Mouse (Mus musculus): ENCODE data around the gene Klhl10. TPM values are rescaled to one million over a fixed set of nuclear protein-coding genes. Genes with fewer than 3 reads are reported as not detected.

Gene Klhl10
- polyA plus RNA-seq, 1 experiment from 2014 or later, result 0.56 TPM

DNA sequence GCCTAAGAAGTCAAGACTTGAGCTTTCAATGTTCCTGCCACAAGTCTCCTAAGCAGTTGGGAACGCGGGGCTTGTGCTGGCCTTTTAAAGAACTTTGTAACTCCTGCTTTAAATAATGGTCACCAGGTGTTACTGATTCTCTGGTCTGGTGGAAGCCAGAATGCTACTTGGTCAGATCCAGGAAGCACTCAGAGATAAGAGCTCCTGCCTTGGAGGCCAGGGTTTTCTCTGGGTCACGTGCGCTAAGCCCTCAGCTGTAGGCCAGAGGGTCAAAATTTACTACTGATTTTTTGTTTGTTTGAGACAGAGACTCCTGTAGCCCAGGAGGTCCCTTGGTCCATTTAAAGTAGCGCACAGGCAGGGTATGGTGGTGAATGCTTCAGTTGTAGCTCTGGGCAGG is 9.7 kb upstream of the Klhl10 start:
- no peak for ATAC-seq (ENCODE audit: borderline replicate concordance, extremely low read depth, low FRiP score, low TSS enrichment)
- H3K27ac ChIP-seq, result no peak overlapping the region
- WGBS, result 74% methylated on average over 5 of the region's 5 CpGs
- no peaks in the 10 kb centered on the region for H3K9me3 ChIP-seq
- H3K4me3 ChIP-seq, result no peak overlapping the region
- H3K9ac ChIP-seq, result no peak overlapping the region
- 0 out of 2 replicates have a peak, but pooled peaks cover 4% of the 10 kb centered on the region for H3K4me1 ChIP-seq
- peaks cover 46% of the 10 kb centered on the region for H3K36me3 ChIP-seq
- no peak overlapping the region for H3K4me2 ChIP-seq
- H3K27me3 ChIP-seq, result no peaks in the 10 kb centered on the region

DNA sequence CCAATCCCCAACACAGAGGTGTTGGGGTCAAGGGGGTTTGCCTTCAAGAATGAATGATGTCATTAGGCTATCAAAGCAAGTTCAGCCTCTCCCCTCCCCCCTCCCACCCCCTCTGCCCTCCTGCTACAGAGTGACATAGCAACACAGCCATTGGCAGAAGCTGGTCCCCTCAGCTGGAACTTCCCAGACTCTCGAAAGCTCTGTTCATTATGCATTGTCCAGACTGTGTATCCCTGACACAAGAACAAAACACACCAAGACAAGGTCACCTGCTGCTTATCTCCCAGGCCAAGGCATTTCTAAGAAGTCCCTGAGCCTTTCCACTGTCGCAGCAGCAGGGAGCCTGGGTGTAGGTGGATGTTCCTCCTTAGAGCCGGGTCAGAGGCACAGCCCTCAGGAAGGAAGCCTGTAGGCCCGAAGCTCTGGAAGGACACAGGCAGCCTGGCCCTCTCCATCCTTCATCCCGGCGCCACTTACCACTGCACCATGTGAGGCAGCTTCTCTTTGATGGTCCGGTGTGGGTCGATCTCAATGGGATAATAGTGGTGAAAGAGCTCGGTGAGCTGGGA is 6.0 kb upstream of the Klhl10 start:
- no peaks in the 10 kb centered on the region for H3K9me3 ChIP-seq

GRCm38 (mm10) chr11:100437901-100438300 is 3.8 kb upstream of the Klhl10 start:
- Histone ChIP-seq H3K9ac (no peak overlapping the region), H3K4me2 (no peak overlapping the region), H3K27me3 (no peaks in the 10 kb centered on the region), H3K4me3 (no peak overlapping the region), H3K4me1 (peaks cover 14% of the 10 kb centered on the region), H3K9me3 (no peaks in the 10 kb centered on the region), H3K36me3 (peaks cover 33% of the 10 kb centered on the region), H3K27ac (no peak overlapping the region)
- 89% methylated on average over 1 of the region's 1 CpGs for WGBS
- ATAC-seq (ENCODE audit: borderline replicate concordance, extremely low read depth, low FRiP score, low TSS enrichment), result no peak

More for the DNA sequence above, 6.0 kb upstream of the Klhl10 start:
- no peak overlapping the region for H3K4me3 ChIP-seq
- no peak overlapping the region for H3K27ac ChIP-seq
- 88% methylated on average over 9 of the region's 9 CpGs for WGBS
- H3K4me2 ChIP-seq, result no peak overlapping the region
- H3K27me3 ChIP-seq, result no peaks in the 10 kb centered on the region
- peaks cover 11% of the 10 kb centered on the region for H3K4me1 ChIP-seq
- H3K9ac ChIP-seq, result no peak overlapping the region
- no peak for ATAC-seq (ENCODE audit: borderline replicate concordance, extremely low read depth, low FRiP score, low TSS enrichment)
- H3K36me3 ChIP-seq, result peaks cover 38% of the 10 kb centered on the region

GRCm38 (mm10) chr11:100440691-100441522 is 810 bp upstream of the Klhl10 start:
- Histone ChIP-seq H3K4me3 (peak overlapping the region; percentile 79), H3K27ac (peak overlapping the region; percentile 62), H3K4me2 (peak overlapping the region; percentile 78), H3K9me3 (no peaks in the 10 kb centered on the region), H3K27me3 (no peaks in the 10 kb centered on the region), H3K36me3 (peaks cover 17% of the 10 kb centered on the region), H3K4me1 (peaks cover 14% of the 10 kb centered on the region), H3K9ac (peak overlapping the region; percentile 77)
- WGBS, result 2% methylated on average over 52 of the region's 52 CpGs
- ATAC-seq (ENCODE audit: borderline replicate concordance, extremely low read depth, low FRiP score, low TSS enrichment), result peak; percentile 97

DNA sequence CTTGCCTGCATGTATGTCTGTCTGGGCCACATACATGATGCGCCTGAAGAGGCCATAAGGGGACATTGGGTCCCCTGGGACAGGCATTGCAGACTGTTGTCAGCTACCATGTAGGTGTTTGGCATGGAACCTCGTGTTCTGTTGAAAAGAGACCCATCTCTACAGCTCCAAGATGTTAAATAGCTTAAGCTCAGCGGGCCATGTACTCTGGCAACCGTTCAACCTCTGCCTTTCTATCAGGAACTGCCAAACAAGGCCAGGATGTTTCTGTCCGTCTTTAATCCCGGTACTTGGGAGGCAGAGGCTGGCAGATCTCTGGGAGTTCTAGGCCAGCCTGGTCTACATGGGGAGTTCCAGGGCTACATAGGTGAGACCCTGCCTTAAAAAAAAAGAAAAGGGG is 908 bp downstream of the Klhl10 start:
- Histone ChIP-seq H3K36me3 (peaks cover 4% of the 10 kb centered on the region; the same call in 1 of the 2 replicates), H3K27ac (no peak overlapping the region), H3K9ac (no peak overlapping the region), H3K9me3 (no peaks in the 10 kb centered on the region), H3K4me1 (peaks cover 14% of the 10 kb centered on the region), H3K27me3 (no peaks in the 10 kb centered on the region), H3K4me2 (no peak overlapping the region), H3K4me3 (no peak overlapping the region)
- 78% methylated on average over 6 of the region's 6 CpGs for WGBS
- ATAC-seq (ENCODE audit: borderline replicate concordance, extremely low read depth, low FRiP score, low TSS enrichment), result no peak

DNA sequence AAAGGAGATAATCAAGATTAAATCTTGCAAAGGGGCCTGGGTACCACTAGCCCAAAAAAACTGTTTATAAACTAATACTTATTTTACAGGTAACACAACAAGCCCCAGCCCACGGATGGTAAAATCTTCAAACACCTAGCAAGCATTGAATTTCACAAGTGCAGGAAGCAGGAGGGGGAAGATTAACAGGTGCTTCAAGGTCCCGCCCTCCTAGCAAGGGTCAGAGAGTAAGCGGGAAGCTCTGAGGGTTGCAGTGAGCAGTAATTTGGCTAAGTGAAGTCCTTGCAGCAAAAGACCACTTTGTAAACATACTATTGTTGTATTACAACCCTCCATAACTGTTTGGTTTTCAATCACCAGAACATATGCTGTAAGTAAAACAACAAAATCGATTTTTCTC is 15.5 kb downstream of the Klhl10 start:
- Histone ChIP-seq H3K9ac (no peak overlapping the region), H3K27me3 (no peaks in the 10 kb centered on the region), H3K4me3 (no peak overlapping the region)

GRCm38 (mm10) chr11:100457711-100458110 is 16.0 kb downstream of the Klhl10 start:
- no peak for ATAC-seq (ENCODE audit: borderline replicate concordance, extremely low read depth, low FRiP score, low TSS enrichment)

More for the DNA sequence above, 15.5 kb downstream of the Klhl10 start:
- H3K4me2 ChIP-seq, result no peak overlapping the region
- H3K9me3 ChIP-seq, result no peaks in the 10 kb centered on the region
- H3K27ac ChIP-seq, result peak overlapping the region; percentile 20
- no peak for ATAC-seq (ENCODE audit: borderline replicate concordance, extremely low read depth, low FRiP score, low TSS enrichment)
- 50% methylated on average over 4 of the region's 4 CpGs for whole genome bisulfite sequencing
- peaks cover 6% of the 10 kb centered on the region; the same call in 1 of the 2 replicates for H3K4me1 ChIP-seq
- H3K36me3 ChIP-seq, result peaks cover 12% of the 10 kb centered on the region; the same call in 1 of the 2 replicates

GRCm38 (mm10) chr11:100462699-100463098 is 21.0 kb downstream of the Klhl10 start:
- ATAC-seq (ENCODE audit: borderline replicate concordance, extremely low read depth, low FRiP score, low TSS enrichment), result no peak

More at GRCm38 (mm10) chr11:100457711-100458110, 16.0 kb downstream of the Klhl10 start:
- Histone ChIP-seq H3K36me3 (peaks cover 16% of the 10 kb centered on the region; the same call in 1 of the 2 replicates), H3K4me3 (no peak overlapping the region), H3K9ac (no peak overlapping the region), H3K4me2 (no peak overlapping the region), H3K27ac (peak overlapping the region; percentile 20), H3K9me3 (no peaks in the 10 kb centered on the region), H3K4me1 (peaks cover 6% of the 10 kb centered on the region; the same call in 1 of the 2 replicates), H3K27me3 (no peaks in the 10 kb centered on the region)
- WGBS, result 53% methylated on average over 5 of the region's 5 CpGs

DNA sequence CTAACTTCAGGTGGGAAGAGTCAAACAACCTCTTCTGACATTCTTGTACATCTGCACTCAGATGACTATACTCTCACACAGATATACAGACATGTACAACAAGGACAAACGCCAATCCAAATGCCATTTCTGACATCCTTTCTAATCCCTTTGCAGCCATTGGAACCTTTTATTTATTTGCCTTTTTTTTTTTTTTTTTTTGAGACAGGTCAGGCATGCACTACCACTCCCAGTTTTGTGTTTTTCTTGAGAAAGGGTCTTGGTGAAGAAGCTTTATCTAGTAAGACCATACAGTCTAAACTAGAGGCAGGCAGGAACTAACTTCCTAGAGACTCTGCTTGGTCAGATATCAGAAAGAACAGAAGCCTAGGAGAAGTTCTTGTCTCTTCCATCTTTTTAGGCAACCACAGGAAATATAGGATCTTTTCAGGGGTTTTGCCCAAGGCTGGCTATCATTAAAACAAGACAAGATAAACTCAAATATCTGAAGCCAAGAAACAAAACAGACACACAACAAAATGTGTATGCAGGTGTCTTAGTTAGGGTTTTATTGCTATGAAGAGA is 23.6 kb downstream of the Klhl10 start:
- no peak for ATAC-seq (ENCODE audit: borderline replicate concordance, extremely low read depth, low FRiP score, low TSS enrichment)
- Histone ChIP-seq H3K27ac (no peak overlapping the region), H3K4me1 (peaks cover 7% of the 10 kb centered on the region; the same call in 1 of the 2 replicates), H3K9me3 (no peaks in the 10 kb centered on the region), H3K27me3 (no peaks in the 10 kb centered on the region), H3K9ac (no peak overlapping the region), H3K36me3 (peaks cover 21% of the 10 kb centered on the region), H3K4me3 (no peak overlapping the region), H3K4me2 (no peak overlapping the region)
- WGBS, result 86% methylated on average over 1 of the region's 1 CpGs

More at GRCm38 (mm10) chr11:100462699-100463098, 21.0 kb downstream of the Klhl10 start:
- H3K9ac ChIP-seq, result no peak overlapping the region
- H3K9me3 ChIP-seq, result no peaks in the 10 kb centered on the region
- H3K27ac ChIP-seq, result no peak overlapping the region
- H3K4me2 ChIP-seq, result no peak overlapping the region
- H3K36me3 ChIP-seq, result peaks cover 21% of the 10 kb centered on the region
- peaks cover 6% of the 10 kb centered on the region; the same call in 1 of the 2 replicates for H3K4me1 ChIP-seq
- WGBS, result 90% methylated on average over 10 of the region's 10 CpGs
- no peaks in the 10 kb centered on the region for H3K27me3 ChIP-seq
- H3K4me3 ChIP-seq, result no peak overlapping the region

DNA sequence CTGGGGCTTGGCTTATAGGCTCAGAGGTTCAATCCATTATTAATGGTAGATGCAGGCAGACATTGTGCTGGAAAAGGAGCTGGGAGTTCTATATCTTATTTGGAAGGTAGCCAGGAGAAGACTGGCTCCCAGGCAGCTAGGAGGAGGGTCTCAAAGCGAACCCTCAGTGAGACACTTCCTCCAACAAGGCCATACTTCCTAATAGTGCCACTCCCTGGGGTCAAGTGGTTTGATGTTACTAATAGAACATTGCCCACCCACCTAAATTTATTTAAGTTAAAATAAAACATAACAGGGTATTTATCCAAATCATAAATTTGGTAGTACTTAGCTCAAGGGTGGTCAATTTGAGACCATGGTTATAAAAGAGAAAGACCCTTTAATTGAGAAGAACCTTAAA is 24.1 kb downstream of the Klhl10 start:
- H3K4me3 ChIP-seq, result no peak overlapping the region
- H3K27me3 ChIP-seq, result no peaks in the 10 kb centered on the region
- H3K9ac ChIP-seq, result no peak overlapping the region
- no peak overlapping the region for H3K27ac ChIP-seq
- H3K9me3 ChIP-seq, result no peaks in the 10 kb centered on the region
- H3K36me3 ChIP-seq, result peaks cover 21% of the 10 kb centered on the region
- no peak for ATAC-seq (ENCODE audit: borderline replicate concordance, extremely low read depth, low FRiP score, low TSS enrichment)
- WGBS, result 40% methylated on average over 1 of the region's 1 CpGs
- H3K4me1 ChIP-seq, result peaks cover 12% of the 10 kb centered on the region
- H3K4me2 ChIP-seq, result no peak overlapping the region

DNA sequence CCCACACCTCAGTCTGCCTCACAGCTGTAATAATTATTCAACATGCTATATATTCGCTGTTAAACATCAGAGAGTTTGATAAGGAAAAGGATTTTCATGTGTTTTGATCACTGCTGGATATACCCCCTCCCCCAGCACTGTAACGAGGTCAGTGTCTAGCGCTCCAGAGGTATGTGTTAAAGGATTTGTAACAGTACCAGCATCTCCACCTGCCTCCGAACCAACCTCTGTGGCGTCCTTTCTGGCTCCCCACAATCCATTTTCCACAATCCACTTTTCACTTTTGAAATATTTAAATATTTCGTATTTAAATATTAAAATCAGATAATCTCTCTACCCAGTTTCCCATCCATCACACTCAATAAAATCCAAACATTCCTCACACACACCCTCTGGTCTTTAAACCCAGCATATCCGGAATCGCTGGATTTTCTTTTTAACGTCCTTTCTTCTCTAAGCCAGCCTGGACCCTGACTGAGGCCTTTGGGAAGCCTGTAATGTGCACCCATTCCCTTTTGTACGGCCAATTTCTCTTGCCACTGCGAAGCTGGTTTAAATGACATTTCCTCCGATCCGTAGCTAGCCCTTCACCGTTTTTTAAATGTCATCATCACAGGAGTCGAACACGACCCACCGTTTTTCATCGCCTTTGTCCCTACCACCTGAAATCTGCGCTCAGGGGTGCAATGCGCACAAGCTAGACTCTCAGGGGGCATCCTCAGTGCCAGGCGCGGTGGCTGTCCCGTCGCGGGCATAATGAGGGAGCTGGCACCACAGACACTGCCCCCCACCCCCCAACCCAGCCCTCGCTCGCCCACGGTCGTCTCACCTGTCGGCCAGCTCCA is 29.9 kb downstream of the Klhl10 start:
- Histone ChIP-seq H3K9me3 (no peaks in the 10 kb centered on the region), H3K27ac (peak overlapping the region; percentile 77), H3K9ac (peak overlapping the region; percentile 90), H3K36me3 (peaks cover 8% of the 10 kb centered on the region; the same call in 1 of the 2 replicates), H3K4me3 (peak overlapping the region; percentile 95), H3K27me3 (no peaks in the 10 kb centered on the region), H3K4me1 (peaks cover 22% of the 10 kb centered on the region), H3K4me2 (peak overlapping the region; percentile 93)
- WGBS, result 2% methylated on average over 30 of the region's 30 CpGs
- no peak for ATAC-seq (ENCODE audit: borderline replicate concordance, extremely low read depth, low FRiP score, low TSS enrichment)
